Mouse (Mus musculus) liver, embryonic 14.5 days (tissue): ENCODE measurements around the gene March2. TPM values are rescaled to one million over a fixed set of nuclear protein-coding genes. Genes with fewer than 3 reads are reported as not detected.
"Not testable (repeated sequence)": the region's sequence is repeated elsewhere in the genome, so short reads cannot be mapped to it uniquely, and the experiment has no call there.

ENCODE experiments used
- ATAC-seq: fragments of 200-750 bp; cut with Nextera tagmentation; 2 replicates; pipeline ENCODE4 v1.8.0; 2017; ENCODE audit warnings: moderate number of reproducible peaks, mild to moderate bottlenecking, moderate library complexity; ENCODE audit not compliant: insufficient read depth
- DNase-seq, 3 experiments: peaks; one replicate each; pipeline ENCODE4 v3.0.0-alpha.2; 2012 to 2013; ENCODE audit warnings: low read depth in 3 of 3, low spot score in 3 of 3
- H3K27ac ChIP-seq: fragments of 300-500 bp; sonication (generic); 2 replicates; pipeline ENCODE4 v1.5.1; 2014; ENCODE audit warnings: moderate library complexity, mild to moderate bottlenecking, control low read depth, inconsistent platforms
- H3K27me3 ChIP-seq: fragments of 300-500 bp; sonication (generic); 2 replicates; pipeline ENCODE4 v1.6.1; 2014; ENCODE audit warnings: mild to moderate bottlenecking, low read length, moderate library complexity; ENCODE audit not compliant: control insufficient read depth, insufficient read depth
- H3K36me3 ChIP-seq: fragments of 300-500 bp; sonication (generic); replicated peaks from 2 replicates; pipeline ENCODE4 v1.6.1; 2014; ENCODE audit warnings: low read depth; ENCODE audit not compliant: control insufficient read depth, insufficient read depth
- H3K4me1 ChIP-seq, 2 experiments: fragments of 200-500 bp in 1 of 2; fragments of 300-500 bp in 1 of 2; sonication (generic) in 1 of 2; replicated peaks; 2 replicates each; pipeline ENCODE4 v1.6.1; 2012 to 2014; ENCODE audit warnings: antibody characterized with exemption in 1 of 2, inconsistent platforms in 1 of 2, low read length in 1 of 2; ENCODE audit not compliant: control insufficient read depth in 2 of 2, insufficient read depth in 2 of 2
- H3K4me2 ChIP-seq: fragments of 300-500 bp; sonication (generic); 2 replicates; pipeline ENCODE4 v1.6.1; 2014; ENCODE audit warnings: low read depth, mild to moderate bottlenecking, control low read depth, moderate library complexity
- H3K4me3 ChIP-seq, 2 experiments: fragments of 200-500 bp in 1 of 2; fragments of 300-500 bp in 1 of 2; sonication (generic) in 1 of 2; 2 replicates each; pipeline ENCODE4 v1.5.1; 2012 to 2014; ENCODE audit warnings: low read depth in 2 of 2, low read length in 2 of 2, mild to moderate bottlenecking in 2 of 2, control low read depth in 1 of 2, inconsistent platforms in 1 of 2, moderate library complexity in 1 of 2; ENCODE audit not compliant: insufficient read depth in 1 of 2
- H3K9ac ChIP-seq: fragments of 300-500 bp; sonication (generic); replicated peaks from 2 replicates; pipeline ENCODE4 v1.6.1; 2014; ENCODE audit warnings: mild to moderate bottlenecking, control low read depth, moderate library complexity
- H3K9me3 ChIP-seq: fragments of 300-500 bp; sonication (generic); 2 replicates; pipeline ENCODE4 v1.6.1; 2016; ENCODE audit warnings: low read length, mixed read lengths; ENCODE audit not compliant: control insufficient read depth
- CTCF ChIP-seq: IDR thresholded peaks from 2 replicates; pipeline ENCODE4 v1.5.1; 2016; ENCODE audit warnings: antibody characterized with exemption, low read depth, control low read depth
- EP300 ChIP-seq: IDR thresholded peaks from 2 replicates; pipeline ENCODE4 v1.6.1; 2016; ENCODE audit warnings: antibody characterized with exemption, low read depth
- WGBS: fragments of 180-500 bp; shearing (Covaris S2); extraction: QIAGEN DNeasy Blood & Tissue Kit; methylation state at CpG from one replicate; pipeline ENCODE4 v1.1.7; 2014; ENCODE audit not compliant: insufficient replicate concordance; 5-methylcytosine and 5-hydroxymethylcytosine counted together
- polyA plus RNA-seq, 2 experiments: library from polyadenylated mRNA; depleted of rRNA in 1 of 2; stranded (reverse) in 1 of 2; unstranded in 1 of 2; fragments of >200 nt; fragmentation: Nextera tagmentation in 1 of 2; extraction: Ambion mirVana in 1 of 2; gene quantifications; 2 replicates each; pipeline versions ENCODE4 v1.2.1 to v1.2.3; 2012 to 2014

The March2 gene
- polyA plus RNA-seq, 2 experiments = 162 to 235 TPM

DNA sequence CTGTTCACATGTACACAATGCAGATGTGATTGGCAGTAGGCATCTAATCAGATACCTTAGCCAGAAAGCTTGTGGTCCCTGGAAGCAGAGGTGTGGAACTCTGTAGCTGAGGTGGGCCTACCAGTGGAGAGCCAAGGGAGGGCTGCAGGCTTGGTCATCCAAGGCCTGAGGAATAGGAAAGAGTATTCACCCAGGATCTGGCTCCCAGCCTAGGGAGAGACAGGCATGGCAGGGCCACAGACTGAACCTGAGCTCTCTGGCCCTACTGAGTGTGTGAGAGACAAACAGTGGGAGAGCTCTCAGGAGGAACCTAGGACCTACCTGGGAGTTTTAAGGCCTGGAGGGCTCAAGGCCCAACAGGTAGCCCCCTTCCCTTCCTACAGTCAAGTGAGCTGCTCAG is 32.7 kb upstream of the March2 start:
- H3K27me3 ChIP-seq = no peaks in the 10 kb centered on the region
- H3K4me1 ChIP-seq = peaks cover 0 to 7% of the 10 kb centered on the region in 2 experiments; a peak in 1 of 4 replicates
- H3K27ac ChIP-seq = no peak overlapping the region
- peaks cover 24% of the 10 kb centered on the region for H3K36me3 ChIP-seq
- no peak overlapping the region for H3K9ac ChIP-seq
- H3K4me2 ChIP-seq = no peak overlapping the region
- ATAC-seq = no peak
- H3K9me3 ChIP-seq = no peaks in the 10 kb centered on the region
- H3K4me3 ChIP-seq = no peak overlapping the region
- DNase-seq = no peak
- TF ChIP-seq CTCF (no peak), EP300 (no peak)

DNA sequence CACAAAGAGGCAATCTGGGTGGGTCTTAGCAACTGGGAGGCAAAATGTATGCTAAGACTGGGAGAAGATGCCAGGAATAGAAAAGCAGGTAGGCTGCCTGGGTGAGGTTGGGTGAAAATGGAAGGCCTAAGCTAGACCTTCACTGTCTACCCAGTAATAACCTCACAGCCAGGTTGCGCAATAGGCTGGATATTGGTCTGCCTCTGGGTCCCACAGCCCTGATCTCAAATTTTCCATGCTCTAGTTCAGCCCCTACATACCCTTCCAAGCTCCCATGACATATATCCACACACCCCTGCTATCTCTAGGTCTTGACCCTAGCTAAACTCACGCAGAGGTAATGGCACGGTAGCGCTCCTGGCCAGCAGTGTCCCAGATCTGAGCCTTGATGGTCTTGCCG is 31.0 kb upstream of the March2 start:
- DNase-seq = no peak

DNA sequence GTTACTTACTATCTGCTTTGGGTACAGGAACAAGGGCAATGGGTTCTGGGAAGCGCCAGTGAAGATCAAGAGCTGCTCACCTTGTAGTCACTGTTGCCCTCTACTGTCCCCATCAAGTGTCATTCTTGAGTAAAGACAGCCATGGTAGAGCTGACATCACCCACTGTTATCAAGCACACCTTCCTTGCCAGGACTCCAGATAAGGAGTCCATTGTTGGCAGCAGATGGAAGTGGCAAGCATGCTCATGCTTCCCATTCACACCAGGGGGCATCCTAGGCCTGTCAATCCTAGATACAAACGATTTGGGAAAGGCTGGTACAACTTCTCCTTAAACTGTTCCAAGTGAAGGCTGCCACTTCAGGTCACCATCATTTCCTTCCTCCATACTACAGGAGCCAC is 27.5 kb upstream of the March2 start:
- H3K36me3 ChIP-seq = peaks cover 29% of the 10 kb centered on the region

More for the DNA sequence above, 31.0 kb upstream of the March2 start:
- H3K36me3 ChIP-seq = peaks cover 32% of the 10 kb centered on the region
- H3K27me3 ChIP-seq = no peaks in the 10 kb centered on the region
- no peak overlapping the region for H3K9ac ChIP-seq
- no peak overlapping the region for H3K4me3 ChIP-seq
- peaks cover 0 to 2% of the 10 kb centered on the region in 2 experiments; a peak in 2 of 4 replicates for H3K4me1 ChIP-seq
- H3K4me2 ChIP-seq = no peak overlapping the region
- ATAC-seq = no peak
- WGBS = 89% methylated on average over 5 of the region's 5 CpGs
- no peak overlapping the region for H3K27ac ChIP-seq
- H3K9me3 ChIP-seq = no peaks in the 10 kb centered on the region
- no peak for TF ChIP-seq EP300

DNA sequence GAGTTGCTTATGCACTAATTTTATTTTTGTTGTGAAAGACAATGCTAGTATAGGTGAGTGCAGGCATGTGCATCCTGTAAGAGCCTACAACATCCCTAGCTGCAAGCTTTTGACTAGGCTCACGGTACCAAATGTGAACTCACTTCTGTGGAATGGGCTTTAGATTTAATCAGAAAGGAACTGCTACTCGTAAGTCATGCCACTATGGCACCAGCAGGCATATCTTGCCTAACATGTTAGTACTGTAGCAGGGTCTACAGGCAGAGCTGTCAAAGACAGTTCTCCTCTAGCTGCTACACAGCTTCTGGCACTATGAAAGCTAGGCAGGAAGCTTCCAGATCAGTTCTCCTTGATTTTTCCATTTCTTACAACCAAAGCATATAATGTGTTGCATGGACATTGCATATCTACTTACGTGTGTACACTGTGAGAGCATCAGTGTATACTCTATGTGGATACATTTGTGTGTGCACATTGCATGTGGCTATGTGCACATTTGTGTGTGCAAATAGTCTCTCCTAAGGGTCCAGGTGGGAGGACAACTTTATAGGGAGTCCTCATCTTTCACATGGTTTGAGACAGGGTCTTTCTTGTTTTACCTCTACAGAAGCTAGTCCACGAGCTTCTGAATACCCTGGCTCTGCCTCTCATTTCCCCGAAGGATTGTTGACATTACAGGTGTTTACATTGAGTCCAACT is 26.4 kb upstream of the March2 start:
- H3K36me3 ChIP-seq = peaks cover 28% of the 10 kb centered on the region
- no peak for TF ChIP-seq CTCF
- no peak for TF ChIP-seq EP300

More for the DNA sequence above, 27.5 kb upstream of the March2 start:
- Histone ChIP-seq H3K9ac (no peak overlapping the region), H3K9me3 (no peaks in the 10 kb centered on the region), H3K27me3 (no peaks in the 10 kb centered on the region), H3K4me3 (no peak overlapping the region), H3K27ac (no peak overlapping the region), H3K4me1 (peaks cover 0 to 2% of the 10 kb centered on the region in 2 experiments; a peak in 2 of 4 replicates), H3K4me2 (no peak overlapping the region)
- WGBS = 64% methylated on average over 2 of the region's 2 CpGs
- DNase-seq (peak; percentile 33 to 47 (median 35)), ATAC-seq (peak; percentile 65; the same call in 1 of the 2 replicates)
- 0 out of 2 replicates have a peak, but pooled peaks have one; percentile 19 for TF ChIP-seq EP300
- peak; percentile 77 for TF ChIP-seq CTCF

DNA sequence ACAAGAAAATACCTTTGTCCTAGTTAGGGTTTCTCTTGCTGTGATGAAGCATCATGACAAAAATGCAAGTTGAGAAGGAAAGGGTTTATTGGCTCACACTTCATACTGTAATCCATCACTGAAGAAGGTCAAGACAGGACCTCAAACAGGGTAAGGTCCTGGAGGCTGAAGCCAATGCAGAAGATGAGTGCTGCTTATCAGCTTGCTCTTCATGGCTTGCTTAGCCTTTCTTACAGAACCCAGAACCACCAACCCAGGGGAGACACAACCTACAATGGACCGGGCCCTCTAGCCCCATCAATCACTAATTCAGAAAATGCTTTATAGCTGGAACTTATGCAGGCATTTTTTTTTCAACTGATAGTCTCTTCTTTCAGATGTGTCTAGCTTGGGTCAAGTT is 23.9 kb upstream of the March2 start:
- Histone ChIP-seq H3K4me2 (no peak overlapping the region), H3K4me1 (peaks cover 0 to 2% of the 10 kb centered on the region in 2 experiments; a peak in 1 of 4 replicates), H3K9me3 (no peaks in the 10 kb centered on the region), H3K27me3 (no peaks in the 10 kb centered on the region), H3K4me3 (no peak overlapping the region), H3K9ac (no peak overlapping the region), H3K27ac (no peak overlapping the region), H3K36me3 (peaks cover 11% of the 10 kb centered on the region)
- WGBS = 87% methylated on average over 1 of the region's 1 CpGs
- DNase-seq = no peak
- no peak for ATAC-seq
- TF ChIP-seq CTCF (no peak), EP300 (no peak)

More for the DNA sequence above, 26.4 kb upstream of the March2 start:
- Histone ChIP-seq H3K4me3 (no peak overlapping the region), H3K9me3 (no peaks in the 10 kb centered on the region), H3K27ac (no peak overlapping the region), H3K27me3 (no peaks in the 10 kb centered on the region), H3K4me1 (peaks cover 0 to 2% of the 10 kb centered on the region in 2 experiments; a peak in 2 of 4 replicates), H3K4me2 (no peak overlapping the region), H3K9ac (no peak overlapping the region)
- WGBS = 70% methylated on average over 5 of the region's 5 CpGs
- no peak for DNase-seq
- no peak for ATAC-seq

DNA sequence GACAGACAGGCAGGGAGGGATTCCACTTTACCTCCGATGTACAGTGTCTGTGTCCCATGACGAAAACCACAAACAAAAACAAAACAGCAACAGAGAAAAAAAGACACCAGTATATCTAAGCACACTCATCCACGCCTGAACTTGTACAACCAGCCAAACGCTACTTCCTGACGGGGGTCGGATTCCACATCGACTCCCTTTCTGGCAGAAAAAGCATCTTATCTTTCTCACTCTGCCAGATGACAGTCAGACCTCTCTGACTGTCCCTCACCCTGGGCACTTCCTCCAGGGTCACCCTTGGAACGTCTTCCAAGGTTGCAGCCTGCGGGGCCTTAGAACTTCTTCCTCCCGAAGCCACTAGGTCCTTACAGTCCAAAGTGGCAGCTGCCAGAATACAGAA is 15.1 kb upstream of the March2 start:
- H3K27me3 ChIP-seq, H3K27ac ChIP-seq, ATAC-seq, H3K36me3 ChIP-seq, H3K4me3 ChIP-seq, H3K9me3 ChIP-seq, H3K9ac ChIP-seq, DNase-seq, H3K4me1 ChIP-seq, H3K4me2 ChIP-seq: not testable (repeated sequence)
- 45% methylated on average over 10 of the region's 10 CpGs for WGBS

DNA sequence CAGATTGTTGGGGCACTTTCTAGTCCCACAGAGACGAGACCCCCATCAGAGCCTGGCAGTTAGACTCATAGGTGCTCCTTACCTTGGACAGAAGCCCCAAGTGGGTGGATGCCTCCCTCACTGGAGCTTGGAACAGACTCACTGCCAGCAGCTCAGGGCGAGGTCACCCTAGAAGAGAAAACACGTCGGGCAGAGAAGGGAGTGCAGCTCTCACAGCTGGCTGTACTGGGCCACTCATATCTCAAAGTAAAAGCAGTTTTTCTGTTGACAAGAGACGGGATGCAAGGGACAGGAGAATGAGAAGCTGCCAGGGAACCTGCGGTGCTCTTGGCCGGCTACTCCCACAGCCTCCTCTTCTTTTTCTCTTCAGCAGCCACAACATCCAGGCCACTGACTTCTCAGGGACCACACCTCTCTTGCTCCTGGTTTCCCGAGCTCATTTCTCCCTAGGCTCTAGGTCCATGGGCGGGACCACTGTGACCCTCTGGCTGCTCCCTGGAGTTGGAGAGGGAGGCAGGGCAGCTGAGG is 14.2 kb upstream of the March2 start:
- H3K9me3 ChIP-seq, H3K27me3 ChIP-seq, H3K27ac ChIP-seq, H3K36me3 ChIP-seq, H3K9ac ChIP-seq, H3K4me1 ChIP-seq, H3K4me3 ChIP-seq, ATAC-seq, H3K4me2 ChIP-seq, DNase-seq: not testable (repeated sequence)
- 54% methylated on average over 9 of the region's 9 CpGs for WGBS
